Mouse (Mus musculus): ENCODE data around the gene Lcn3. TPM values are rescaled to one million over a fixed set of nuclear protein-coding genes. Genes with fewer than 3 reads are reported as not detected.
A peak's percentile ranks its signal among the peaks of the same experiment; 100 is the strongest.
"Not testable (repeated sequence)": the region's sequence is repeated elsewhere in the genome, so short reads cannot be mapped to it uniquely, and the experiment has no call there.

The Lcn3 gene
- not detected in 2 replicates for polyA plus RNA-seq (2015; fragmentation: Nextera tagmentation; extraction: Ambion mirVana)

DNA sequence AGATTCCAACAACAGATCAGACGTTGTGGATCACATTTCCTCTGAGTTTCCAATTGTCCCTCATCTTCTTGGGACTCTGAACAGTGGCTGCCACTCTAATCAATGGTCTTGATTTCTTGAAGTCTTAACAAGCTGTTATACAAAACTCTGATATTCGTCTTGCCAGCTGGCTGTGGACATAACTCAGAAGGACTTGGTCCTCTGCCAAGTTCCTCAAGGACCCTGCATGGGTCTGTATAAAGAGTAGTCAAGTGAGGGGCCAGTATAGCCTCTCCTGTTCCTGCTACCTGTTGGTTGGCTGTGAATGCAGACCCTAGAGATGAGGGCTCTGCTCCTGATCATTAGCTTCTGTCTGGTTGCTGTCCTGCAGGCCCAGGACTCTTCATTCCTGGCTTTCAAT, at the start of gene Lcn3:
TSS of gene Lcn3 (plus strand) at position 301 of the 400 bp plus-strand sequence.
- H3K4me2 ChIP-seq, result no peak within 1 kb of the TSS
- H3K27me3 ChIP-seq, result no peaks in the 10 kb centered on the region
- H3K9me3 ChIP-seq (replicated peaks), result no peaks in the 10 kb centered on the region
- H3K27ac ChIP-seq, result no peak within 1 kb of the TSS
- WGBS, result 38% methylated on average over 2 of the region's 2 CpGs
- no peak within 1 kb of the TSS for H3K9ac ChIP-seq
- ATAC-seq (replicated peaks; ENCODE audit: low FRiP score), result no peak
- no peaks in the 10 kb centered on the region for H3K36me3 ChIP-seq
- H3K4me1 ChIP-seq, result no peaks in the 10 kb centered on the region
- no peak within 1 kb of the TSS for H3K4me3 ChIP-seq (replicated peaks)

DNA sequence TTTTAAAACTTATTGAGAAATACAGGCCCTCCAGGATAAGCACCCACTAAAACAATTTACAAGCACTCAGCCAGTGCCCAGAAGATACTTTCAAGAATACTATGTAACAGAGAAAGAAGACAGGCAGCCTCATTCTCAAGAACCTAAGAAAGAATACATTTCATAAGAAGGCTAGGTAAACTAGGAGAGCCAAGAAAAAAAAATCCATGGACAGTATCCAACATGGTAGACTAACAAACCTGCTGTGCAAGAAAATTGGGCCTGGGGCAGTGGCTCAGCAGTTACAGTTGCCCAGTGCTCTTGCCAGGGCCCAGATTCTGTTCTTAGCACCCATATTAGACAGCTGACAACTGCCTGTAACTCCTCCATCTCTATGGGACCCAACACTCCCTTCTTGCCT, 48.1 kb upstream of the Lcn3 start:
- Histone ChIP-seq H3K4me2 (no peak overlapping the region), H3K4me1 (no peaks in the 10 kb centered on the region; the same call in 1 of the 2 replicates), H3K27me3 (no peaks in the 10 kb centered on the region), H3K4me3 (replicated peaks) (no peak overlapping the region), H3K9ac (no peak overlapping the region), H3K36me3 (no peaks in the 10 kb centered on the region), H3K9me3 (replicated peaks) (0 out of 2 replicates have a peak, but pooled peaks cover 4% of the 10 kb centered on the region), H3K27ac (no peak overlapping the region)
- ATAC-seq (replicated peaks; ENCODE audit: low FRiP score), result no peak

GRCm38 (mm10) chr2:25733199-25733930, 32.0 kb upstream of the Lcn3 start:
- no peak overlapping the region for H3K9ac ChIP-seq
- H3K36me3 ChIP-seq, result no peaks in the 10 kb centered on the region
- WGBS, result 23% methylated on average over 2 of the region's 2 CpGs
- no peak overlapping the region for H3K4me3 ChIP-seq (replicated peaks)
- H3K27ac ChIP-seq, result peak overlapping the region; percentile 68
- H3K27me3 ChIP-seq, result no peaks in the 10 kb centered on the region
- H3K9me3 ChIP-seq (replicated peaks), result peaks cover under 1% of the 10 kb centered on the region; the same call in 1 of the 2 replicates
- no peak overlapping the region for H3K4me2 ChIP-seq
- peaks cover 6% of the 10 kb centered on the region; the same call in 1 of the 2 replicates for H3K4me1 ChIP-seq
- ATAC-seq (replicated peaks; ENCODE audit: low FRiP score), result peak; percentile 52; the same call in 1 of the 2 replicates

DNA sequence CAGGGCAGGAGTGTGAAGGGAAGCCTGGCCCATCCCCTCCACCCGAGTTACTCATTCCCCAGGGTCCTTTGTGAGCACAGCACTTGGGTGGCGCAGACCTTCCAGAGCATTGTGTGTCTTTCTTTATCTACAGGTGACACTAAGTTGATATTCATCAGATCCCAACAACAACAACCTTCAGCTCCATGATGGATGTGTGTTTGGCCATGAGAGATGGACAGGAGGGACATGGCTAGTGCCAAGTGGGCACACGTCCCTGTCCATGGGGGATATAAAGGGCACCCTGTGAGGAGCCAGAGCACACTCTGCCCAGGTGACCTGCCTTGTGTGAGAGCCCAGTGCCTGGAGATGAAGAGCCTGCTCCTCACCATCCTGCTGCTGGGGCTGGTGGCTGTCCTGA, 28.7 kb upstream of the Lcn3 start, which contains the start of gene Obp2b:
TSS of gene Obp2b (plus strand) at position 301 of the 400 bp plus-strand sequence.
- not testable (repeated sequence) for ATAC-seq (replicated peaks; ENCODE audit: low FRiP score); H3K4me3 ChIP-seq (replicated peaks)

GRCm38 (mm10) chr2:25741671-25742070, 23.7 kb upstream of the Lcn3 start:
- H3K27ac ChIP-seq, result no peak overlapping the region
- H3K4me2 ChIP-seq, result no peak overlapping the region
- no peak for ATAC-seq (replicated peaks; ENCODE audit: low FRiP score)
- H3K4me3 ChIP-seq (replicated peaks), result no peak overlapping the region
- no peaks in the 10 kb centered on the region for H3K36me3 ChIP-seq
- H3K9ac ChIP-seq, result no peak overlapping the region
- WGBS, result 68% methylated on average over 1 of the region's 1 CpGs
- H3K4me1 ChIP-seq, result no peaks in the 10 kb centered on the region
- no peaks in the 10 kb centered on the region for H3K9me3 ChIP-seq (replicated peaks)
- no peaks in the 10 kb centered on the region for H3K27me3 ChIP-seq

More for the DNA sequence above, 28.7 kb upstream of the Lcn3 start, which contains the start of gene Obp2b:
- H3K27me3 ChIP-seq; H3K4me1 ChIP-seq; H3K4me2 ChIP-seq; H3K27ac ChIP-seq; H3K36me3 ChIP-seq; H3K9ac ChIP-seq; H3K9me3 ChIP-seq (replicated peaks): not testable (repeated sequence)
- 86% methylated on average over 3 of the region's 3 CpGs for WGBS

- Histone ChIP-seq H3K9me3 (replicated peaks) (no peaks in the 10 kb centered on the region), H3K4me3 (replicated peaks) (no peak overlapping the region)
- no peak for ATAC-seq (replicated peaks; ENCODE audit: low FRiP score)
Measured at GRCm38 (mm10) chr2:25754201-25754600, 11.2 kb upstream of the Lcn3 start.

GRCm38 (mm10) chr2:25758064-25758625, 7.2 kb upstream of the Lcn3 start:
- peak; percentile 66 for ATAC-seq (replicated peaks; ENCODE audit: low FRiP score)
- H3K4me2 ChIP-seq, result no peak overlapping the region
- WGBS, result 26% methylated on average over 4 of the region's 4 CpGs
- H3K9ac ChIP-seq, result no peak overlapping the region
- no peak overlapping the region for H3K4me3 ChIP-seq (replicated peaks)
- H3K36me3 ChIP-seq, result no peaks in the 10 kb centered on the region
- peak overlapping the region; percentile 75 for H3K27ac ChIP-seq
- H3K4me1 ChIP-seq, result peaks cover 10% of the 10 kb centered on the region; the same call in 1 of the 2 replicates
- H3K9me3 ChIP-seq (replicated peaks), result no peaks in the 10 kb centered on the region
- no peaks in the 10 kb centered on the region for H3K27me3 ChIP-seq

More at GRCm38 (mm10) chr2:25754201-25754600, 11.2 kb upstream of the Lcn3 start:
- Histone ChIP-seq H3K36me3 (no peaks in the 10 kb centered on the region), H3K4me1 (peaks cover 10% of the 10 kb centered on the region; the same call in 1 of the 2 replicates), H3K9ac (no peak overlapping the region), H3K4me2 (no peak overlapping the region), H3K27ac (no peak overlapping the region), H3K27me3 (no peaks in the 10 kb centered on the region)
- 90% methylated on average over 1 of the region's 1 CpGs for WGBS

DNA sequence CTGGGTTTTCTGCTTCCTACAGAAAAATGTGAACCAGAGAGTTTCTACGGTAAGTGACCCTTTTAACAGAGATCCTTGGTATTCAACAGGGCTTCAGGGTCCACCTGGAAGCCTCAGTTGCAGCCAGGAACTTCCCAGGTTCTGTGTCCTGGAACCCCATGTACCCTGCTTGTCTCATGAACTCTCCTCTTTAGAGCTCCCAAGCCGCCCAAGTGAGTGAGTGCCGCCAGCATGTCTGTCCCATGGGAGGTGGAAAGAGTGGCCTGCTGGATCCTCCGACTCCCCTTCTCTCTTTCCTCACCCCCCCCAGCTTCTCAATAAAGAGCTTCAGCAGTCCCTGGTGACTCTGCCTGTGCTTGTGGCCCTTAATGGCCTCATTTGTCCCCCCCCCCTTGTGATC, 2.4 kb downstream of the Lcn3 start:
- ATAC-seq (replicated peaks; ENCODE audit: low FRiP score), result no peak
- Histone ChIP-seq H3K27ac (no peak overlapping the region), H3K27me3 (no peaks in the 10 kb centered on the region), H3K4me1 (no peaks in the 10 kb centered on the region), H3K9ac (no peak overlapping the region), H3K4me3 (replicated peaks) (no peak overlapping the region), H3K9me3 (replicated peaks) (no peaks in the 10 kb centered on the region), H3K4me2 (no peak overlapping the region), H3K36me3 (no peaks in the 10 kb centered on the region)
- 86% methylated on average over 4 of the region's 4 CpGs for WGBS

- H3K36me3 ChIP-seq, result no peaks in the 10 kb centered on the region
- H3K9me3 ChIP-seq (replicated peaks), result no peaks in the 10 kb centered on the region
- no peak overlapping the region for H3K27ac ChIP-seq
- no peak overlapping the region for H3K4me3 ChIP-seq (replicated peaks)
- WGBS, result 91% methylated on average over 2 of the region's 2 CpGs
- H3K4me2 ChIP-seq, result no peak overlapping the region
- H3K9ac ChIP-seq, result no peak overlapping the region
- ATAC-seq (replicated peaks; ENCODE audit: low FRiP score), result no peak
- no peaks in the 10 kb centered on the region for H3K27me3 ChIP-seq
- H3K4me1 ChIP-seq, result no peaks in the 10 kb centered on the region
Measured at GRCm38 (mm10) chr2:25773507-25773906, 8.1 kb downstream of the Lcn3 start.

DNA sequence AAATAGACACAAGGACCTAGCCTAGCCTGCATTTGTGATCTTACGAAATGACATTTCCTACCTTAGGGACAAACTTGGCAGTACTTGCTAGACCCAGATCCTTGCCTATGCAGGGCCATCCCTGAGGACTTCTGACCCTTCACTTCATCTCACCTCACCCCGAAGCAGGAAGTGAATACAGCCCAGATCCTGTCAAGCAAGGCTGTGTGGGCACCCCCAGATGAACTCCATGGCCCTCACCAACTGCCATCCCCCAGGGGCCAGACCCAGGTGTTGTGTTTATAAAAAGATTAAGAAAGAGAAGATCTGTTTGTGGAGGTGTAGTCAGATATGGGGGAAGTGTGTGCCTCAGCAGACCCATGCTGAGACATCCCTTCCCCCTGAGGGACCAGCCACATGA, 9.3 kb downstream of the Lcn3 start:
- Histone ChIP-seq H3K9me3 (replicated peaks) (no peaks in the 10 kb centered on the region), H3K36me3 (no peaks in the 10 kb centered on the region), H3K4me1 (no peaks in the 10 kb centered on the region), H3K4me3 (replicated peaks) (no peak overlapping the region), H3K27ac (no peak overlapping the region), H3K27me3 (no peaks in the 10 kb centered on the region), H3K4me2 (no peak overlapping the region), H3K9ac (no peak overlapping the region)
- no peak for ATAC-seq (replicated peaks; ENCODE audit: low FRiP score)
- 82% methylated on average over 2 of the region's 2 CpGs for WGBS

- Histone ChIP-seq H3K9ac (no peak overlapping the region), H3K4me3 (replicated peaks) (no peak overlapping the region), H3K27me3 (no peaks in the 10 kb centered on the region), H3K4me1 (no peaks in the 10 kb centered on the region), H3K36me3 (no peaks in the 10 kb centered on the region), H3K9me3 (replicated peaks) (no peaks in the 10 kb centered on the region), H3K4me2 (no peak overlapping the region), H3K27ac (no peak overlapping the region)
- no peak for ATAC-seq (replicated peaks; ENCODE audit: low FRiP score)
- 56% methylated on average over 3 of the region's 3 CpGs for WGBS
Measured at GRCm38 (mm10) chr2:25775991-25776390, 10.6 kb downstream of the Lcn3 start.

DNA sequence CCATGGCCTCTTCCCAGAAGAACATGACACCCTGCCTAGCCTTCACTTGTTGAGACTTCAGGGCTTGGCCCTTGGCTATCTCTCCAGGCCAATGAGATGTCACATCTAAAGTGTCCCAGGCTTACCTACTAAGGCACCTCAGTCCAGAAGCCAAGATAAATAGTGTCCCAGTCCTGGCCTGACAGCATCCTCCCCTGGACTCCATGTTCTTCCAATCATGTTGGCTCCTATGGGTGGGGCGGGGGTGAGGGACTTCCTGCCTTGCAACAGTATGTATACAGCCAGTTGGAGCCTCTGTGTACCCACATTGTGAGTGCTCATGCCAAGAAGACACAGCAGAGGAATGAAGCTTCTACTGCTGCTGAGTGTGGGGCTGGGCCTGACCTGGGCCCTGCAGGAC, 11.3 kb downstream of the Lcn3 start, which contains the start of gene Lcn11:
TSS of gene Lcn11 (plus strand) at position 301 of the 400 bp plus-strand sequence.
- H3K9ac ChIP-seq, result no peak within 1 kb of the TSS
- no peaks in the 10 kb centered on the region for H3K27me3 ChIP-seq
- no peaks in the 10 kb centered on the region for H3K4me1 ChIP-seq
- 93% methylated on average over 1 of the region's 1 CpGs for WGBS
- H3K4me2 ChIP-seq, result no peak within 1 kb of the TSS
- ATAC-seq (replicated peaks; ENCODE audit: low FRiP score), result no peak
- H3K27ac ChIP-seq, result no peak within 1 kb of the TSS
- H3K36me3 ChIP-seq, result no peaks in the 10 kb centered on the region
- no peak within 1 kb of the TSS for H3K4me3 ChIP-seq (replicated peaks)
- no peaks in the 10 kb centered on the region for H3K9me3 ChIP-seq (replicated peaks)
